Mouse (Mus musculus) myocyte (in vitro differentiated cells): ENCODE results near the gene Sgsm1.

Experiments
- E2F4 ChIP-seq: IDR thresholded peaks from one replicate; pipeline ENCODE4 v1.6.1; 2011; ENCODE audit warnings: mild to moderate bottlenecking, control low read depth, moderate library complexity; ENCODE audit not compliant: insufficient read depth
- MAX ChIP-seq: IDR thresholded peaks from one replicate; pipeline ENCODE4 v1.6.1; 2011; ENCODE audit warnings: low read depth, mild to moderate bottlenecking, control low read depth
- MYOD1 ChIP-seq, 3 experiments: IDR thresholded peaks; one replicate each; pipeline ENCODE4 v1.6.1; 2011; ENCODE audit warnings: control low read depth in 2 of 3, low read depth in 2 of 3, mild to moderate bottlenecking in 2 of 3, moderate library complexity in 1 of 3; ENCODE audit not compliant: insufficient read length in 2 of 3, control insufficient read depth in 1 of 3
- MYOG ChIP-seq, 3 experiments: IDR thresholded peaks; one replicate each; pipeline ENCODE4 v1.6.1; 2011; ENCODE audit warnings: control low read depth in 2 of 3, low read depth in 2 of 3, mild to moderate bottlenecking in 2 of 3; ENCODE audit not compliant: insufficient read length in 2 of 3, control insufficient read depth in 1 of 3, insufficient read depth in 1 of 3
- POLR2A ChIP-seq: IDR thresholded peaks from one replicate; pipeline ENCODE4 v1.6.1; 2011; ENCODE audit warnings: low read depth, mild to moderate bottlenecking, control low read depth, moderate library complexity; ENCODE audit not compliant: insufficient read length
- TCF12 ChIP-seq: IDR thresholded peaks from one replicate; pipeline ENCODE4 v1.6.1; 2011; ENCODE audit warnings: mild to moderate bottlenecking, control low read depth; ENCODE audit not compliant: poor library complexity, insufficient read depth, severe bottlenecking
- USF1 ChIP-seq: IDR thresholded peaks from one replicate; pipeline ENCODE4 v1.6.1; 2011; ENCODE audit warnings: low read depth, mild to moderate bottlenecking, control low read depth, moderate library complexity

- TF ChIP-seq POLR2A (no peak), MYOD1 (IDR thresholded peaks at IDR 0.05; ENCODE audit: control insufficient read depth in 1 of 3, insufficient read length in 2 of 3, low read depth in 2 of 3) (no peak), MAX (no peak), E2F4 (no peak), TCF12 (no peak), MYOG (IDR thresholded peaks at IDR 0.05; ENCODE audit: control insufficient read depth in 1 of 3, insufficient read depth in 1 of 3, insufficient read length in 2 of 3, low read depth in 2 of 3) (no peak), USF1 (no peak)
These were observed 86.7 kb downstream of the Sgsm1 start for GRCm38 (mm10) chr5:113223888-113224287.
